ENCODE assay signal across 13 mouse cellular contexts in genomic region chr3:127224315-127225166, GRCm38 (mm10).
A peak's percentile ranks its signal among the peaks of the same experiment; 100 is the strongest.
DNase-seq lines count a peak whose midpoint lies in the region; ATAC-seq and TF ChIP-seq lines count a peak whose summit lies in the region.
"Had no signal": no experiment of that assay in that cellular context is flagged by ENCODE, and none has a peak within 500 bp of the region (broad histone marks: within the 10 kb centered on the region; RNA-seq: fewer than 3 reads in every experiment).

No protein-coding gene starts in this region.

- no peak for ATAC-seq in neural tube, embryonic 11.5 days (ENCODE audit: insufficient read depth, low FRiP score, low TSS enrichment)
- no peak for ATAC-seq in lung, postnatal 0 days

- DNase-seq in neural tube, embryonic 11.5 days (ENCODE audit: low spot score) = no peak
- DNase-seq in neural tube, embryonic 10.5 days (ENCODE audit: extremely low spot score, low spot score) = no peak
- no peak for DNase-seq in forebrain, embryonic 10.5 days (ENCODE audit: extremely low spot score, low spot score)
- peak; percentile 25 for DNase-seq in midbrain, embryonic 10.5 days (ENCODE audit: low spot score)
- DNase-seq in adrenal gland, adult (ENCODE audit: inconsistent age in 2 of 2, low spot score in 1 of 2) = no peak
- DNase-seq in ovary, adult 18-20 months (ENCODE audit: low spot score) = no peak
- DNase-seq in gastrocnemius, postnatal 25 days = no peak
- no peak for DNase-seq in lung, postnatal 0 days (ENCODE audit: low spot score)
- DNase-seq: gastrocnemius, postnatal 10 days; heart, postnatal 4 days; liver; thymus, adult 18-20 months had no signal

- H3K9me3 ChIP-seq in neural tube, embryonic 11.5 days (ENCODE audit: control insufficient read depth, low read length) = no peaks in the 10 kb centered on the region
- no peaks in the 10 kb centered on the region for H3K9me3 ChIP-seq in forebrain, embryonic 10.5 days
- no peaks in the 10 kb centered on the region for H3K9me3 ChIP-seq in midbrain, embryonic 10.5 days (replicated peaks)
- no peaks in the 10 kb centered on the region for H3K9me3 ChIP-seq in lung, postnatal 0 days (ENCODE audit: low read length)

- H3K4me2 ChIP-seq in neural tube, embryonic 11.5 days (ENCODE audit: low read depth) = peak overlapping the region; percentile 58
- H3K4me2 ChIP-seq in lung, postnatal 0 days (replicated peaks; ENCODE audit: low read depth, low read length) = no peak overlapping the region

- peaks cover 13% of the 10 kb centered on the region for H3K4me1 ChIP-seq in neural tube, embryonic 11.5 days (ENCODE audit: control insufficient read depth, insufficient read depth, low read length)
- H3K4me1 ChIP-seq in forebrain, embryonic 10.5 days = peaks cover 25% of the 10 kb centered on the region
- peaks cover 28% of the 10 kb centered on the region for H3K4me1 ChIP-seq in midbrain, embryonic 10.5 days
- peaks cover 3% of the 10 kb centered on the region for H3K4me1 ChIP-seq in lung, postnatal 0 days (ENCODE audit: insufficient read depth, low read depth, low read length)

- H3K27me3 ChIP-seq in neural tube, embryonic 11.5 days (ENCODE audit: control insufficient read depth, insufficient read depth, low read length) = no peaks in the 10 kb centered on the region
- H3K27me3 ChIP-seq in forebrain, embryonic 10.5 days (ENCODE audit: poor library complexity, severe bottlenecking) = peaks cover 33% of the 10 kb centered on the region
- peaks cover 8% of the 10 kb centered on the region for H3K27me3 ChIP-seq in midbrain, embryonic 10.5 days (ENCODE audit: low read depth, poor library complexity, severe bottlenecking)
- no peaks in the 10 kb centered on the region for H3K27me3 ChIP-seq in lung, postnatal 0 days (replicated peaks; ENCODE audit: insufficient read depth, low read length)
- H3K27me3 ChIP-seq: CH12.LX had no signal

- no peak for TF ChIP-seq CTCF in lung, postnatal 0 days (IDR thresholded peaks at IDR 0.05)

- H3K9ac ChIP-seq in neural tube, embryonic 11.5 days (ENCODE audit: low read length) = peak overlapping the region; percentile 31
- no peak overlapping the region for H3K9ac ChIP-seq in lung, postnatal 0 days (replicated peaks; ENCODE audit: low read depth)

- peak overlapping the region; percentile 43 for H3K4me3 ChIP-seq in neural tube, embryonic 11.5 days (ENCODE audit: low read depth, low read length)
- H3K4me3 ChIP-seq in forebrain, embryonic 10.5 days = peak overlapping the region; percentile 53
- peak overlapping the region; percentile 56 for H3K4me3 ChIP-seq in midbrain, embryonic 10.5 days
- H3K4me3 ChIP-seq in lung, postnatal 0 days (ENCODE audit: low read depth, low read length) = no peak overlapping the region

- H3K36me3 ChIP-seq in neural tube, embryonic 11.5 days (ENCODE audit: control insufficient read depth, insufficient read depth, low read length) = no peaks in the 10 kb centered on the region
- H3K36me3 ChIP-seq in forebrain, embryonic 10.5 days (replicated peaks) = no peaks in the 10 kb centered on the region
- H3K36me3 ChIP-seq in midbrain, embryonic 10.5 days = no peaks in the 10 kb centered on the region
- no peaks in the 10 kb centered on the region for H3K36me3 ChIP-seq in lung, postnatal 0 days (ENCODE audit: insufficient read depth, low read length)

- no peak for TF ChIP-seq EP300 in lung, postnatal 0 days (IDR thresholded peaks at IDR 0.05)

- H3K27ac ChIP-seq in neural tube, embryonic 11.5 days (ENCODE audit: low read depth, low read length) = no peak overlapping the region
- 0 out of 2 replicates have a peak overlapping the region, but pooled peaks have one; percentile 20 for H3K27ac ChIP-seq in forebrain, embryonic 10.5 days
- peak overlapping the region; percentile 14; the same call in 1 of the 2 replicates for H3K27ac ChIP-seq in midbrain, embryonic 10.5 days (replicated peaks)
- H3K27ac ChIP-seq in lung, postnatal 0 days (ENCODE audit: low read length) = no peak overlapping the region

- WGBS in neural tube, embryonic 11.5 days = 64% methylated on average over 13 of the region's 13 CpGs
- 64% methylated on average over 13 of the region's 13 CpGs for WGBS in forebrain, embryonic 10.5 days
- WGBS in midbrain, embryonic 10.5 days = 60% methylated on average over 13 of the region's 13 CpGs
- 67% methylated on average over 13 of the region's 13 CpGs for WGBS in lung, postnatal 0 days

Comparison
In these comparisons a context has a peak if more than half of its experiments do, and no peak if none do; other contexts are left out.
1. H3K27ac ChIP-seq: peak in forebrain, embryonic 10.5 days (single experiment) and midbrain, embryonic 10.5 days (single experiment); none in neural tube, embryonic 11.5 days (single experiment) and lung, postnatal 0 days (single experiment).